Mouse (Mus musculus): Measurements from ENCODE around the gene Retnlg. TPM values are rescaled to one million over a fixed set of nuclear protein-coding genes. Genes with fewer than 3 reads are reported as not detected.
"Not testable (repeated sequence)": the region's sequence is repeated elsewhere in the genome, so short reads cannot be mapped to it uniquely, and the experiment has no call there.

The Retnlg gene
- not detected in 2 replicates for total RNA-seq (2012; rRNA removed)

DNA sequence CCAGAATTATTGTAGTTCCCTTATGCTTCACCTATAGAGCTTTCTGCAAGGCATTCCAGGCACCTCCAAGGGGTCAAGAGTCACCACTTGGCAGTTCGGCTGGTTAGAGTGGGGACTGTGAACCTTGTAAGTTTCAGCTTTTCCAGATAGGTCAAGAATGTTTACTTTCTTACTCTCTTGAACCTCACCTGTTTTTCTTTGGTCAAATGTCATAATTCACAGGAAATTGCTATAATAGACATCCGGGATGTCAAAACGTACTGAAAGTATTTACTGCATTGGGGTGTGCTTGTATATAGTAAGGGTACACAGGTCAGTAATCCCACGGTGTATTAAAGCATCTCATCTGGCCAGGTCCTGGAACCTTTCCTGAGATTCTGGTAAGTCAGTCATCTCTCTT lies at the start of gene Retnlg:
Gene Retnlg (plus strand): TSS at position 301 of the 400 bp plus-strand sequence.
- in situ Hi-C loops (cut with MboI; ENCODE audit: low sequenced_read_pairs in 2 of 2, unreplicated experiment in 2 of 2) = no loop called here
- no peak for DNase-seq (ENCODE audit: low read depth, low spot score)
- TF ChIP-seq MAFK (IDR thresholded peaks at IDR 0.05; ENCODE audit: insufficient read depth, low read depth, low read length) (no peak), ZNF384 (IDR thresholded peaks at IDR 0.05; ENCODE audit: low read depth, low read length) (no peak), CHD2 (IDR thresholded peaks at IDR 0.05; ENCODE audit: low read depth, low read length) (no peak), HCFC1 (IDR thresholded peaks at IDR 0.05; ENCODE audit: borderline replicate concordance, insufficient read depth, low read length) (no peak), ZC3H11A (IDR thresholded peaks at IDR 0.05; ENCODE audit: borderline replicate concordance, low read depth, low read length) (no peak)

DNA sequence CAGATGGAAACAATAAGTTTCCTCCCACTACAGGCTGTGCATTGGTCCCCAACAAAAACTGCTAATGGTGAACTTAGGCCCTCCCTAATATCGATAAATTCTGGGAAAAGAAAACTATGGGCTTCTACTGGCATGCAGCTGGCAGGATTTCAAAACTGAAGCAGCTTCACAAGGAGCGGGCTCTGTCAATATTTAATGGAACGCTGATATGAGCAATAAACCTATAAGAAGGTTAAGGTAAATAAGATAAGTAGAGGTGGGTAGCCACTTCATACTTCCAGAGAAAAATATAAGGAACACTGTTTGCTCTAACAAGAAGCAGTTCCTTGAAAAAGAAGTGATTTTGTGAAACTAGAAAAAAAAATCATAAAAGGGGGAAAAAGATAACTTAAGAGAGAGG lies 45.9 kb upstream of the Retnlg start:
- in situ Hi-C loops (cut with MboI; ENCODE audit: low sequenced_read_pairs in 2 of 2, unreplicated experiment in 2 of 2) = no loop called here
- Histone ChIP-seq H3K4me1 (ENCODE audit: control insufficient read depth in 2 of 2, insufficient read depth in 2 of 2, low read length in 2 of 2, poor library complexity in 1 of 2) (no peaks in the 10 kb centered on the region), H3K36me3 (ENCODE audit: control insufficient read depth, insufficient read depth, low read length, poor library complexity, severe bottlenecking) (no peaks in the 10 kb centered on the region), H3K9me3 (ENCODE audit: control insufficient read depth, insufficient read depth, low read depth, low read length) (no peaks in the 10 kb centered on the region), H3K4me3 (ENCODE audit: insufficient read depth in 1 of 2, low read depth in 1 of 2, low read length in 2 of 2, poor library complexity in 1 of 2, severe bottlenecking in 1 of 2) (no peak overlapping the region), H3K27ac (ENCODE audit: insufficient read depth, low read depth, low read length, poor library complexity, severe bottlenecking) (no peak overlapping the region), H3K9ac (ENCODE audit: insufficient read depth, low read depth, low read length, poor library complexity, severe bottlenecking) (no peak overlapping the region)
- DNase-seq (ENCODE audit: low read depth, low spot score) = no peak
- TF ChIP-seq ZC3H11A (IDR thresholded peaks at IDR 0.05; ENCODE audit: borderline replicate concordance, low read depth, low read length) = no peak
- no peak for TF ChIP-seq CHD2 (IDR thresholded peaks at IDR 0.05; ENCODE audit: low read depth, low read length)
- TF ChIP-seq HCFC1 (IDR thresholded peaks at IDR 0.05; ENCODE audit: borderline replicate concordance, insufficient read depth, low read length) = no peak
- no peak for TF ChIP-seq MAFK (IDR thresholded peaks at IDR 0.05; ENCODE audit: insufficient read depth, low read depth, low read length)
- TF ChIP-seq ZNF384 (IDR thresholded peaks at IDR 0.05; ENCODE audit: low read depth, low read length) = no peak

More for the DNA sequence above, at the start of gene Retnlg:
- H3K4me3 ChIP-seq (ENCODE audit: insufficient read depth in 1 of 2, low read depth in 1 of 2, low read length in 2 of 2, poor library complexity in 1 of 2, severe bottlenecking in 1 of 2) = no peak within 1 kb of the TSS
- no peak within 1 kb of the TSS for H3K9ac ChIP-seq (ENCODE audit: insufficient read depth, low read depth, low read length, poor library complexity, severe bottlenecking)
- H3K4me1 ChIP-seq (ENCODE audit: control insufficient read depth in 2 of 2, insufficient read depth in 2 of 2, low read length in 2 of 2, poor library complexity in 1 of 2) = peaks cover 0 to 3% of the 10 kb centered on the region in 2 experiments; a peak in 2 of 4 replicates
- H3K27ac ChIP-seq (ENCODE audit: insufficient read depth, low read depth, low read length, poor library complexity, severe bottlenecking) = no peak within 1 kb of the TSS
- H3K36me3 ChIP-seq (ENCODE audit: control insufficient read depth, insufficient read depth, low read length, poor library complexity, severe bottlenecking) = no peaks in the 10 kb centered on the region
- H3K9me3 ChIP-seq (ENCODE audit: control insufficient read depth, insufficient read depth, low read depth, low read length) = no peaks in the 10 kb centered on the region

DNA sequence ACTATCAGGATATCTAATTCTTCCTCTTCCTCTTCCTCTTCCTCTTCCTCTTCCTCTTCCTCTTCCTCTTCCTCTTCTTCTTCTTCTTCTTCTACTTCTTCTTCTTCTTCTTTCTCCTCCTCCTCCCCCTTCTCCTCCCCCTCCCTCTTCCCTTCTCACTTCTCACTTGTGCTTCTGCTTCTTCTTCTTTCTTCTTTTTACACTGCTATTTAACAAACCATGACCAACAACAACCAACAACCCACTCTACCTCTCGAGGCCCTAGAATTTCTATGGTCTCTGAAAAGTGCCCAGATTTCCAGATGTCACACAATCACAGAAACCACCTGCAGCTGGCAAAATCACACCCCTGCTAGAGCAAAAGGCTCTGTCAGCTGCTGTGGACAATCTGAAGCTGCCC lies 44.8 kb upstream of the Retnlg start:
- TF ChIP-seq ZNF384 (IDR thresholded peaks at IDR 0.05; ENCODE audit: low read depth, low read length) = no peak
- TF ChIP-seq CHD2 (IDR thresholded peaks at IDR 0.05; ENCODE audit: low read depth, low read length) = no peak
- TF ChIP-seq MAFK (IDR thresholded peaks at IDR 0.05; ENCODE audit: insufficient read depth, low read depth, low read length) = no peak
- no peak for TF ChIP-seq HCFC1 (IDR thresholded peaks at IDR 0.05; ENCODE audit: borderline replicate concordance, insufficient read depth, low read length)
- TF ChIP-seq ZC3H11A (IDR thresholded peaks at IDR 0.05; ENCODE audit: borderline replicate concordance, low read depth, low read length) = no peak
- H3K4me1 ChIP-seq (ENCODE audit: control insufficient read depth in 2 of 2, insufficient read depth in 2 of 2, low read length in 2 of 2, poor library complexity in 1 of 2) = no peaks in the 10 kb centered on the region
- H3K4me3 ChIP-seq (ENCODE audit: insufficient read depth in 1 of 2, low read depth in 1 of 2, low read length in 2 of 2, poor library complexity in 1 of 2, severe bottlenecking in 1 of 2) = no peak overlapping the region
- H3K9me3 ChIP-seq (ENCODE audit: control insufficient read depth, insufficient read depth, low read depth, low read length) = no peaks in the 10 kb centered on the region
- no peak for DNase-seq (ENCODE audit: low read depth, low spot score)
- no peak overlapping the region for H3K27ac ChIP-seq (ENCODE audit: insufficient read depth, low read depth, low read length, poor library complexity, severe bottlenecking)
- no peaks in the 10 kb centered on the region for H3K36me3 ChIP-seq (ENCODE audit: control insufficient read depth, insufficient read depth, low read length, poor library complexity, severe bottlenecking)
- in situ Hi-C loops (cut with MboI; ENCODE audit: low sequenced_read_pairs in 2 of 2, unreplicated experiment in 2 of 2) = no loop called here
- no peak overlapping the region for H3K9ac ChIP-seq (ENCODE audit: insufficient read depth, low read depth, low read length, poor library complexity, severe bottlenecking)

DNA sequence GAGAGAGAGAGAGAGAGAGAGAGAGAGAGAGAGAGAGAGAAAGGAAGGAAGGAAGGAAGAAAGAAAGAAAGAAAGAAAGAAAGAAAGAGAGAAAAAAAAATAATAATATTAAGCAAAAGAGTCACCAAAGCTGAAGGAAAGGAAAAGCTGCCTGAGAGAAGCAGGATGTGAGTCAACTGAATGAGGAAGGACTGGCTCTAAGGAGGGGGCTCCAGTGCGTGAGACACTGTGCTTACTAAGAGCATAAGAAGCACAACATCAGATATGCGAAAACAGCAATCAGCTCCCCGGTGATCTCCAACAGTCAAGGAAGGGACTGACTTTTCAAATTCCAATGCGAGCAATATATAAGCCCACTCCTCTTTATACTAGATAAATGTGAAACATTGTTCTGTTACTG lies 43.4 kb upstream of the Retnlg start:
- in situ Hi-C loops (cut with MboI; ENCODE audit: low sequenced_read_pairs in 2 of 2, unreplicated experiment in 2 of 2) = no loop called here
- TF ChIP-seq ZC3H11A (IDR thresholded peaks at IDR 0.05; ENCODE audit: borderline replicate concordance, low read depth, low read length) = no peak
- TF ChIP-seq CHD2 (IDR thresholded peaks at IDR 0.05; ENCODE audit: low read depth, low read length) = no peak
- no peak for TF ChIP-seq MAFK (IDR thresholded peaks at IDR 0.05; ENCODE audit: insufficient read depth, low read depth, low read length)
- no peak for TF ChIP-seq HCFC1 (IDR thresholded peaks at IDR 0.05; ENCODE audit: borderline replicate concordance, insufficient read depth, low read length)
- TF ChIP-seq ZNF384 (IDR thresholded peaks at IDR 0.05; ENCODE audit: low read depth, low read length) = no peak
- Histone ChIP-seq H3K9ac (ENCODE audit: insufficient read depth, low read depth, low read length, poor library complexity, severe bottlenecking) (no peak overlapping the region), H3K4me1 (ENCODE audit: control insufficient read depth in 2 of 2, insufficient read depth in 2 of 2, low read length in 2 of 2, poor library complexity in 1 of 2) (no peaks in the 10 kb centered on the region), H3K36me3 (ENCODE audit: control insufficient read depth, insufficient read depth, low read length, poor library complexity, severe bottlenecking) (no peaks in the 10 kb centered on the region), H3K4me3 (ENCODE audit: insufficient read depth in 1 of 2, low read depth in 1 of 2, low read length in 2 of 2, poor library complexity in 1 of 2, severe bottlenecking in 1 of 2) (no peak overlapping the region), H3K27ac (ENCODE audit: insufficient read depth, low read depth, low read length, poor library complexity, severe bottlenecking) (no peak overlapping the region), H3K9me3 (ENCODE audit: control insufficient read depth, insufficient read depth, low read depth, low read length) (no peaks in the 10 kb centered on the region)
- no peak for DNase-seq (ENCODE audit: low read depth, low spot score)

DNA sequence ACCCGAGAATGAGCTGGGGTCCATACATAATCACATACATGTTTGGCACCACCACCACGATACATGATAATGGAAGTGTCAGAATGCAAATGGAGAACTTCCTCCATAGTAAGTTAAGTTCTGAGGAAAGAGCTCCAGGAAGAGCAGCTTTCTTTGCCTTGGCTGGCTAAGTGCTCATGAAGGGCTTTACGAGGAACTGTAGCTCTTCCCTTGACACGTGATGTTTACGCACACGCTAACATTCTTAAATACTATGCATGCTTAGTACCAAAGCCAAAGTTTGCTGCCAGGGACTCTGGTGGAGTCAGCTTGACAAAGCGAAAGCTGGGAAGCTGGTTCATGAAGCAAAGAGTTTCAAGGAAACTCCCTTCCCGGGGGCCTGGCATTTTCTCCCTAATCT lies 40.4 kb upstream of the Retnlg start:
- H3K27ac ChIP-seq (ENCODE audit: insufficient read depth, low read depth, low read length, poor library complexity, severe bottlenecking) = no peak overlapping the region
- H3K36me3 ChIP-seq (ENCODE audit: control insufficient read depth, insufficient read depth, low read length, poor library complexity, severe bottlenecking) = no peaks in the 10 kb centered on the region
- no peaks in the 10 kb centered on the region for H3K9me3 ChIP-seq (ENCODE audit: control insufficient read depth, insufficient read depth, low read depth, low read length)
- TF ChIP-seq ZNF384 (IDR thresholded peaks at IDR 0.05; ENCODE audit: low read depth, low read length) (no peak), CHD2 (IDR thresholded peaks at IDR 0.05; ENCODE audit: low read depth, low read length) (no peak), MAFK (IDR thresholded peaks at IDR 0.05; ENCODE audit: insufficient read depth, low read depth, low read length) (no peak), HCFC1 (IDR thresholded peaks at IDR 0.05; ENCODE audit: borderline replicate concordance, insufficient read depth, low read length) (no peak), ZC3H11A (IDR thresholded peaks at IDR 0.05; ENCODE audit: borderline replicate concordance, low read depth, low read length) (no peak)
- H3K9ac ChIP-seq (ENCODE audit: insufficient read depth, low read depth, low read length, poor library complexity, severe bottlenecking) = no peak overlapping the region
- in situ Hi-C loops (cut with MboI; ENCODE audit: low sequenced_read_pairs in 2 of 2, unreplicated experiment in 2 of 2) = no loop called here
- DNase-seq (ENCODE audit: low read depth, low spot score) = no peak
- no peak overlapping the region for H3K4me3 ChIP-seq (ENCODE audit: insufficient read depth in 1 of 2, low read depth in 1 of 2, low read length in 2 of 2, poor library complexity in 1 of 2, severe bottlenecking in 1 of 2)
- no peaks in the 10 kb centered on the region for H3K4me1 ChIP-seq (ENCODE audit: control insufficient read depth in 2 of 2, insufficient read depth in 2 of 2, low read length in 2 of 2, poor library complexity in 1 of 2)

DNA sequence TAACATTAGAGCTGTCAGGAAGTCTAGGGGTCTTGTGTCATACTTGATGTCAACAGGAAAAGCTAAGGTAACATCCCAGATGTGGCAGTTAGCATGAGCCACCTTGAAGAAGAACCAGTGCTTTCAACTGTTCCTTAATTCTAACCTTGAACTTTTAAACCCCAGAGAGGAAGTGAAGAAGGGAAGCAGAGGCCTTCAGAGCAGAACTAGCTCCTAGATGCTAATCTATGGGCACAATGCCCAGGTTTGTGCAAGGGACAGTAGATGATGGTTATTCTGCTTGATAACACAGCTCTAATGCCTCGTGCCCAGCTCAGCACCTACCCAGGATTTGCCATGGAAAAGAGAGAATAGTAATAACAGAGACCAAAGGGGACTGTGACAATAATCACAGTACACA lies 38.8 kb upstream of the Retnlg start:
- DNase-seq (ENCODE audit: low read depth, low spot score); in situ Hi-C loops (cut with MboI; ENCODE audit: low sequenced_read_pairs in 2 of 2, unreplicated experiment in 2 of 2); H3K4me3 ChIP-seq (ENCODE audit: insufficient read depth in 1 of 2, low read depth in 1 of 2, low read length in 2 of 2, poor library complexity in 1 of 2, severe bottlenecking in 1 of 2); H3K9me3 ChIP-seq (ENCODE audit: control insufficient read depth, insufficient read depth, low read depth, low read length); H3K36me3 ChIP-seq (ENCODE audit: control insufficient read depth, insufficient read depth, low read length, poor library complexity, severe bottlenecking); H3K27ac ChIP-seq (ENCODE audit: insufficient read depth, low read depth, low read length, poor library complexity, severe bottlenecking); H3K4me1 ChIP-seq (ENCODE audit: control insufficient read depth in 2 of 2, insufficient read depth in 2 of 2, low read length in 2 of 2, poor library complexity in 1 of 2); H3K9ac ChIP-seq (ENCODE audit: insufficient read depth, low read depth, low read length, poor library complexity, severe bottlenecking): not testable (repeated sequence)
